Mouse (Mus musculus) stomach, postnatal 0 days (tissue): ENCODE measurements around the gene Ppp1r10.

Experiments used
- CTCF ChIP-seq: IDR thresholded peaks from 2 replicates; pipeline ENCODE4 v1.5.1; 2016; ENCODE audit warnings: antibody characterized with exemption, low read depth, mild to moderate bottlenecking, moderate library complexity
- EP300 ChIP-seq: optimal IDR thresholded peaks from 2 replicates; pipeline ENCODE3; 2016; ENCODE audit warnings: antibody characterized with exemption

DNA sequence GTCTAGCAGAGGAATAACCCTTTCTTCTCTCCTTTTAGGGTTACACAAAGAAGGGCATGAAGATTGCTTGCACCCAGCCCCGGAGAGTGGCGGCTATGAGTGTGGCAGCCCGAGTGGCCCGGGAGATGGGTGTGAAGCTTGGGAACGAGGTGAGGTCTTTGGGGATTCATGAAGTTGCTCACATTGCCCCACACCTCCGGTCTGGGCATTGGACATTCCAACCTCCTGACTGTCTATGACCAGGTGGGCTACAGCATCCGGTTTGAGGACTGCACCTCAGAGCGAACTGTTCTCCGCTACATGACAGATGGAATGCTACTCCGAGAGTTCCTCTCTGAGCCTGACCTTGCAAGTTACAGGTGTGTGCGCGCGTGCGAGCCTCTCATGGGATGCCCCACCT, 32.5 kb upstream of the Ppp1r10 start:
- TF ChIP-seq CTCF (no peak), EP300 (no peak)
